In the genomic region with DNA sequence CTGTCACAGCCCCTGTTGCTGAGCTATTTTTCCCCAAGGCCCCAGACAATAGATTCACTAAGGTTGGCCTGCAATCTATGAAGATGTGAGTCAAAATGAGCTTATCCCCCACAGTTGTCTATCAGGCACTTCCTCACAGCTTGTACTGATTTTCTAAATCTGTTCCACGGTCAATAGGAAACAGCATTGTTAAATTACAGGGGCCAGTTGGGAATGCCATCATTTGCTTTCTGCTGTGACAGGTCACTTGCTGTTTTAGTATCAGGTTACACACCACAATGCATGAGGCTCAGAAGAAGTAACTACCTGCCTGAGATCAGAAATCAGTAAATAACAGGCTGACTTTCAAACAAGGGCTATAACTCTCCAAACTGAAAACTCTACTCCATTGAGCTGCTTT, we compare ENCODE assay signal across 14 mouse cellular contexts.
"Had no signal": no experiment of that assay in that cellular context is flagged by ENCODE, and none has a peak within 500 bp of the region (broad histone marks: within the 10 kb centered on the region; RNA-seq: fewer than 3 reads in every experiment).

No protein-coding gene starts in this region.

- H3K36me3 ChIP-seq: kidney, embryonic 15.5 days; limb, embryonic 12.5 days; liver, embryonic 13.5 days; neural tube, embryonic 12.5 days; stomach, embryonic 15.5 days had no signal

- H3K4me3 ChIP-seq: kidney, embryonic 15.5 days; left cerebral cortex, adult 2 months; limb, embryonic 12.5 days; liver, embryonic 13.5 days; neural tube, embryonic 12.5 days; stomach, embryonic 15.5 days had no signal

- DNase-seq: kidney, adult 2 months; kidney, postnatal 14 days; liver; liver, embryonic 13.5 days; lung, adult 18-20 months; midbrain, embryonic 14.5 days; retina, postnatal 1 day; thymus, adult 2 months; thymus, postnatal 25 days had no signal

- H3K9ac ChIP-seq: kidney, embryonic 15.5 days; limb, embryonic 12.5 days; liver, embryonic 13.5 days; neural tube, embryonic 12.5 days; stomach, embryonic 15.5 days had no signal

- H3K4me2 ChIP-seq: kidney, embryonic 15.5 days; limb, embryonic 12.5 days; liver, embryonic 13.5 days; neural tube, embryonic 12.5 days; stomach, embryonic 15.5 days had no signal

- H3K27ac ChIP-seq: kidney, embryonic 15.5 days; left cerebral cortex, adult 2 months; limb, embryonic 12.5 days; liver, embryonic 13.5 days; neural tube, embryonic 12.5 days; stomach, embryonic 15.5 days had no signal

- H3K9me3 ChIP-seq: kidney, embryonic 15.5 days; limb, embryonic 12.5 days; liver, embryonic 13.5 days; neural tube, embryonic 12.5 days; stomach, embryonic 15.5 days had no signal

- H3K27me3 ChIP-seq: kidney, embryonic 15.5 days; limb, embryonic 12.5 days; liver, embryonic 13.5 days; neural tube, embryonic 12.5 days; stomach, embryonic 15.5 days had no signal
